Comparison of ENCODE assay signal across 8 mouse cellular contexts in the genomic region with DNA sequence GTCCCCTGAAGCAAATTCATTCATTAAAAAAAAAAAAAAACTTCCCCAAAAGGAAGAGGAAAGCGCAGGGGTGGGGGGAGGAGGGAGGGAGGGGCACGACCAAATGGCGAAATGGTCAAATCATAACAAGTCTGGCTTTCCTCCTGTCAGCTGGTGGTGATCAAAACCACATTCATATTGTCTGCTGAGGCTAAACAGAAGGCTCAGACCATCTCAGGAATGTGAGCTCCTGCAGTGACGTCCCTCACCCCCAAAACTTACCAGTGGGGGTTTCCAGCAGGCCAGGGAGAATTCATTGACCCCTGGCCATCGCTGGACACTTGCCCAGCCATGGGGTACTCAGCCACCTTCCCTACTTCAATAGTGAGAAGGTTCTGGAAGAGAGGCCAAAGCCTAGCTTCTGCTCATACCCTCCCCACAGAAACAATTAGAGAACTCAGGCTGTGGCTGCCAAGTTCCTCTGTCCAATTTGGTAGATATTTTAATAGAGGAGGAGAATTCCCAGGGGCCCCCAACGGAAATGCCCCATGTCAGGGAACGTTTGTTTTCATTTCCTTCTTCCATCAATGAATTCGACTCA.
DNase-seq lines count a peak whose midpoint lies in the region; ATAC-seq and TF ChIP-seq lines count a peak whose summit lies in the region.

No protein-coding gene starts in this region.

- H3K27me3 ChIP-seq in heart, embryonic 15.5 days: no peaks in the 10 kb centered on the region
- no peaks in the 10 kb centered on the region for H3K27me3 ChIP-seq in kidney, postnatal 0 days (ENCODE audit: insufficient read depth, low read length)
- no peaks in the 10 kb centered on the region for H3K27me3 ChIP-seq in midbrain, embryonic 15.5 days (replicated peaks)

- TF ChIP-seq CTCF in kidney, postnatal 0 days (IDR thresholded peaks at IDR 0.05; ENCODE audit: low read depth): 0 out of 2 replicates have a peak, but pooled peaks have one; percentile 2

- peaks cover 64% of the 10 kb centered on the region for H3K4me1 ChIP-seq in heart, embryonic 15.5 days (replicated peaks)
- H3K4me1 ChIP-seq in kidney, postnatal 0 days (replicated peaks; ENCODE audit: insufficient read depth, low read length): peaks cover 42% of the 10 kb centered on the region
- H3K4me1 ChIP-seq in midbrain, embryonic 15.5 days: peaks cover 62% of the 10 kb centered on the region

- ATAC-seq in heart, embryonic 15.5 days (replicated peaks; ENCODE audit: insufficient number of reproducible peaks, insufficient read depth, low FRiP score, low read depth): no peak
- ATAC-seq in kidney, postnatal 0 days (replicated peaks; ENCODE audit: low FRiP score, low read depth): no peak
- no peak for ATAC-seq in midbrain, embryonic 15.5 days (replicated peaks)

- no peak overlapping the region for H3K9ac ChIP-seq in heart, embryonic 15.5 days
- H3K9ac ChIP-seq in kidney, postnatal 0 days (ENCODE audit: low read depth, low read length): no peak overlapping the region
- H3K9ac ChIP-seq in midbrain, embryonic 15.5 days: no peak overlapping the region

- H3K4me3 ChIP-seq in heart, embryonic 15.5 days: no peak overlapping the region
- H3K4me3 ChIP-seq in kidney, postnatal 0 days (replicated peaks; ENCODE audit: low read depth, low read length): no peak overlapping the region
- H3K4me3 ChIP-seq in midbrain, embryonic 15.5 days: no peak overlapping the region

- peak; percentile 45 for DNase-seq in left cerebral cortex, postnatal 4 days
- DNase-seq in left cerebral cortex, postnatal 14 days (ENCODE audit: low spot score in 2 of 2): no peak
- DNase-seq in kidney, postnatal 0 days (ENCODE audit: low spot score): peak; percentile 88
- no peak for DNase-seq in gastrocnemius, postnatal 10 days
- DNase-seq in adrenal gland, postnatal 4 days (ENCODE audit: low spot score in 2 of 2): no peak
- no peak for DNase-seq in left cerebral cortex, postnatal 36 days (ENCODE audit: low spot score in 2 of 2)

- H3K27ac ChIP-seq in heart, embryonic 15.5 days: peak overlapping the region; percentile 73
- peak overlapping the region; percentile 54 for H3K27ac ChIP-seq in kidney, postnatal 0 days
- H3K27ac ChIP-seq in midbrain, embryonic 15.5 days: peak overlapping the region; percentile 53

- H3K4me2 ChIP-seq in heart, embryonic 15.5 days: no peak overlapping the region
- H3K4me2 ChIP-seq in kidney, postnatal 0 days (ENCODE audit: low read length): peak overlapping the region; percentile 11; the same call in 1 of the 2 replicates
- no peak overlapping the region for H3K4me2 ChIP-seq in midbrain, embryonic 15.5 days

- no peaks in the 10 kb centered on the region for H3K36me3 ChIP-seq in heart, embryonic 15.5 days
- no peaks in the 10 kb centered on the region for H3K36me3 ChIP-seq in kidney, postnatal 0 days (ENCODE audit: insufficient read depth, low read length)
- no peaks in the 10 kb centered on the region for H3K36me3 ChIP-seq in midbrain, embryonic 15.5 days (replicated peaks)

- no peaks in the 10 kb centered on the region for H3K9me3 ChIP-seq in heart, embryonic 15.5 days (replicated peaks)
- no peaks in the 10 kb centered on the region for H3K9me3 ChIP-seq in kidney, postnatal 0 days (replicated peaks; ENCODE audit: low read length)
- H3K9me3 ChIP-seq in midbrain, embryonic 15.5 days: no peaks in the 10 kb centered on the region

- WGBS in heart, embryonic 15.5 days: 19% methylated on average over 8 of the region's 8 CpGs
- 28% methylated on average over 8 of the region's 8 CpGs for WGBS in kidney, postnatal 0 days
- WGBS in midbrain, embryonic 15.5 days: 33% methylated on average over 8 of the region's 8 CpGs

- intact Hi-C loops in left cerebral cortex, postnatal 4 days (cut with DNase I): no loop called here
- intact Hi-C loops in left cerebral cortex, postnatal 14 days (cut with DNase I): no loop called here
- intact Hi-C loops in left cerebral cortex, postnatal 36 days (cut with DNase I): no loop called here

Comparison
In these comparisons a context has a peak if more than half of its experiments do, and no peak if none do; other contexts are left out.
1. DNase-seq: peak in left cerebral cortex, postnatal 4 days (single experiment) and kidney, postnatal 0 days (single experiment); none in left cerebral cortex, postnatal 14 days (0 of 2), gastrocnemius, postnatal 10 days (single experiment), adrenal gland, postnatal 4 days (0 of 2) and left cerebral cortex, postnatal 36 days (0 of 2).
2. Peak in every context shown above with its lines, with median percentiles within 50 percentile points of each other: H3K27ac ChIP-seq.